Comparison of ENCODE assay signal across 8 mouse cellular contexts in genomic region chr11:11879699-11880002, GRCm38 (mm10). TPM values are rescaled to one million over a fixed set of nuclear protein-coding genes. Genes with fewer than 3 reads are reported as not detected.
A peak's percentile ranks its signal among the peaks of the same experiment; 100 is the strongest.
DNase-seq lines count a peak whose midpoint lies in the region; ATAC-seq and TF ChIP-seq lines count a peak whose summit lies in the region.

No protein-coding gene starts in this region.

- DNase-seq in gastrocnemius, adult 2 months = no peak
- no peak for DNase-seq in gastrocnemius, postnatal 10 days
- no peak for DNase-seq in lung, embryonic 14.5 days
- DNase-seq in lung, adult 2 months = no peak
- no peak for DNase-seq in liver, embryonic 13.5 days
- DNase-seq in adrenal gland, postnatal 10 days = no peak
- DNase-seq in urinary bladder, postnatal 36 days (ENCODE audit: low spot score in 2 of 2) = no peak

- H3K27me3 ChIP-seq in lung, embryonic 14.5 days (ENCODE audit: insufficient read depth, low read length) = no peaks in the 10 kb centered on the region
- H3K27me3 ChIP-seq in embryonic facial prominence, embryonic 13.5 days = no peaks in the 10 kb centered on the region
- no peaks in the 10 kb centered on the region for H3K27me3 ChIP-seq in liver, embryonic 13.5 days

- H3K36me3 ChIP-seq in lung, embryonic 14.5 days (ENCODE audit: insufficient read depth) = no peaks in the 10 kb centered on the region
- H3K36me3 ChIP-seq in embryonic facial prominence, embryonic 13.5 days = no peaks in the 10 kb centered on the region
- no peaks in the 10 kb centered on the region for H3K36me3 ChIP-seq in liver, embryonic 13.5 days

- ATAC-seq in lung, embryonic 14.5 days (ENCODE audit: insufficient read depth) = no peak
- ATAC-seq in embryonic facial prominence, embryonic 13.5 days (ENCODE audit: insufficient number of reproducible peaks, insufficient read depth, low FRiP score, low TSS enrichment, low read depth) = no peak
- no peak for ATAC-seq in liver, embryonic 13.5 days (ENCODE audit: low read depth)

- H3K4me2 ChIP-seq in lung, embryonic 14.5 days = no peak overlapping the region
- no peak overlapping the region for H3K4me2 ChIP-seq in embryonic facial prominence, embryonic 13.5 days
- no peak overlapping the region for H3K4me2 ChIP-seq in liver, embryonic 13.5 days

- no peak for TF ChIP-seq POLR2A in lung, adult 2 months (IDR thresholded peaks at IDR 0.05; ENCODE audit: borderline replicate concordance, extremely low read depth, low read depth, low read length)

- intact Hi-C loops in gastrocnemius, adult 2 months (cut with DNase I) = no loop called here

- peaks cover 46% of the 10 kb centered on the region for H3K4me1 ChIP-seq in lung, embryonic 14.5 days (ENCODE audit: insufficient read depth)
- peaks cover 3% of the 10 kb centered on the region; the same call in 1 of the 2 replicates for H3K4me1 ChIP-seq in lung, adult 2 months (ENCODE audit: control insufficient read depth, insufficient read depth, low read length)
- H3K4me1 ChIP-seq in embryonic facial prominence, embryonic 13.5 days = peaks cover 55% of the 10 kb centered on the region
- peaks cover 92% of the 10 kb centered on the region for H3K4me1 ChIP-seq in liver, embryonic 13.5 days (replicated peaks)

- TF ChIP-seq CTCF in gastrocnemius, adult 2 months (IDR thresholded peaks at IDR 0.05) = no peak
- no peak for TF ChIP-seq CTCF in lung, embryonic 14.5 days (IDR thresholded peaks at IDR 0.05; ENCODE audit: low read depth)
- no peak for TF ChIP-seq CTCF in lung, adult 2 months (IDR thresholded peaks at IDR 0.05; ENCODE audit: insufficient read depth, low read length)

- H3K27ac ChIP-seq in gastrocnemius, adult 2 months = peak overlapping the region; percentile 85
- peak overlapping the region; percentile 99 for H3K27ac ChIP-seq in lung, embryonic 14.5 days (ENCODE audit: low read depth)
- H3K27ac ChIP-seq in embryonic facial prominence, embryonic 13.5 days = peak overlapping the region; percentile 98
- H3K27ac ChIP-seq in liver, embryonic 13.5 days = peak overlapping the region; percentile 60

- no peaks in the 10 kb centered on the region for H3K9me3 ChIP-seq in lung, embryonic 14.5 days (ENCODE audit: low read depth, low read length)
- H3K9me3 ChIP-seq in embryonic facial prominence, embryonic 13.5 days = no peaks in the 10 kb centered on the region
- H3K9me3 ChIP-seq in liver, embryonic 13.5 days (replicated peaks) = no peaks in the 10 kb centered on the region

- 52% methylated on average over 4 of the region's 4 CpGs for WGBS in lung, embryonic 14.5 days
- WGBS in lung, adult 2 months = 88% methylated on average over 4 of the region's 4 CpGs
- 35% methylated on average over 4 of the region's 4 CpGs for WGBS in embryonic facial prominence, embryonic 13.5 days
- WGBS in liver, embryonic 13.5 days (ENCODE audit: insufficient replicate concordance) = 70% methylated on average over 4 of the region's 4 CpGs

- H3K9ac ChIP-seq in lung, embryonic 14.5 days = no peak overlapping the region
- H3K9ac ChIP-seq in embryonic facial prominence, embryonic 13.5 days = peak overlapping the region; percentile 51; the same call in 1 of the 2 replicates
- no peak overlapping the region for H3K9ac ChIP-seq in liver, embryonic 13.5 days

- H3K4me3 ChIP-seq in gastrocnemius, adult 2 months = no peak overlapping the region
- H3K4me3 ChIP-seq in lung, embryonic 14.5 days (ENCODE audit: low read depth, low read length) = no peak overlapping the region
- no peak overlapping the region for H3K4me3 ChIP-seq in lung, adult 2 months (replicated peaks; ENCODE audit: extremely low read depth, low read depth, low read length)
- no peak overlapping the region for H3K4me3 ChIP-seq in embryonic facial prominence, embryonic 13.5 days
- no peak overlapping the region for H3K4me3 ChIP-seq in liver, embryonic 13.5 days (replicated peaks)

RNA-seq across cellular contexts. Expression of gene Ddc, which starts 18.3 kb away (rescaled TPM):
- total RNA-seq in gastrocnemius, adult 2 months (2021) = under 1 TPM; 0.61 to 0.81 TPM
- 10 to 100 TPM; 38.1 to 45.7 TPM for total RNA-seq in gastrocnemius, postnatal 10 days (2021)
- polyA plus RNA-seq in lung, embryonic 14.5 days (2014; fragmentation: Nextera tagmentation; extraction: Ambion mirVana) = 13.1 and 13.4 TPM in 2 replicates
- 1.5 and 3.6 TPM in 2 replicates for polyA plus RNA-seq in lung, adult 2 months (2012; rRNA removed)
- 5.3 and 5.8 TPM in 2 replicates for polyA plus RNA-seq in embryonic facial prominence, embryonic 13.5 days (2015; fragmentation: Nextera tagmentation; extraction: Ambion mirVana)
- polyA plus RNA-seq in liver, embryonic 13.5 days (2015; fragmentation: Nextera tagmentation; extraction: Ambion mirVana) = 9.7 and 11.3 TPM in 2 replicates
- 10 to 100 TPM; 72.6 to 85.6 TPM for total RNA-seq in adrenal gland, postnatal 10 days (2021)
